Mouse (Mus musculus) intestine, postnatal 0 days (tissue): ENCODE results near the gene Abcc9. TPM values are rescaled to one million over a fixed set of nuclear protein-coding genes. Genes with fewer than 3 reads are reported as not detected.

Experiments used
- ATAC-seq: fragments of 200-750 bp; cut with Nextera tagmentation; 2 replicates; pipeline ENCODE4 v1.8.0; 2017; ENCODE audit warnings: mild to moderate bottlenecking, moderate TSS enrichment, moderate library complexity
- H3K27ac ChIP-seq: fragments of 300-500 bp; sonication (generic); 2 replicates; pipeline ENCODE4 v1.5.1; 2014; ENCODE audit warnings: mild to moderate bottlenecking, low read depth, low read length, moderate library complexity
- H3K27me3 ChIP-seq: fragments of 300-500 bp; sonication (generic); replicated peaks from 2 replicates; pipeline ENCODE4 v1.6.1; 2014; ENCODE audit warnings: low read length, mixed read lengths; ENCODE audit not compliant: control insufficient read depth, insufficient read depth
- H3K36me3 ChIP-seq: fragments of 300-500 bp; sonication (generic); 2 replicates; pipeline ENCODE4 v1.6.1; 2014; ENCODE audit warnings: mild to moderate bottlenecking, moderate library complexity; ENCODE audit not compliant: control insufficient read depth, insufficient read depth
- H3K4me1 ChIP-seq: fragments of 300-500 bp; sonication (generic); replicated peaks from 2 replicates; pipeline ENCODE4 v1.6.1; 2014; ENCODE audit warnings: antibody characterized with exemption, low read length, mixed read lengths; ENCODE audit not compliant: control insufficient read depth, insufficient read depth
- H3K4me2 ChIP-seq: fragments of 300-500 bp; sonication (generic); replicated peaks from 2 replicates; pipeline ENCODE4 v1.6.1; 2014; ENCODE audit warnings: low read depth, mild to moderate bottlenecking, moderate library complexity
- H3K4me3 ChIP-seq: fragments of 300-500 bp; sonication (generic); 2 replicates; pipeline ENCODE4 v1.5.1; 2014; ENCODE audit warnings: low read depth, low read length
- H3K9ac ChIP-seq: fragments of 300-500 bp; sonication (generic); 2 replicates; pipeline ENCODE4 v1.6.1; 2014; ENCODE audit warnings: mild to moderate bottlenecking, low read depth, low read length
- H3K9me3 ChIP-seq: fragments of 300-500 bp; sonication (generic); 2 replicates; pipeline ENCODE4 v1.6.1; 2016; ENCODE audit warnings: mixed run types; ENCODE audit not compliant: control insufficient read depth
- CTCF ChIP-seq: sonication (generic); IDR thresholded peaks from 2 replicates; pipeline ENCODE4 v1.5.1; 2016; ENCODE audit warnings: low read depth, mild to moderate bottlenecking, control low read depth, antibody characterized with exemption, moderate library complexity
- WGBS: fragments of 180-500 bp; shearing (Covaris S2); extraction: QIAGEN DNeasy Blood & Tissue Kit; methylation state at CpG from one replicate; pipeline ENCODE4 v1.1.7; 2014; 5-methylcytosine and 5-hydroxymethylcytosine counted together
- polyA plus RNA-seq: library from polyadenylated mRNA; unstranded; fragments of >200 nt; fragmentation: Nextera tagmentation; extraction: Ambion mirVana; gene quantifications from 2 replicates; pipeline ENCODE4 v1.2.1, GENCODE M21; 2015

Gene Abcc9
- polyA plus RNA-seq, 1 experiment from 2014 or later = 5.0 TPM

- H3K4me1 ChIP-seq = no peaks in the 10 kb centered on the region
- H3K27me3 ChIP-seq = no peaks in the 10 kb centered on the region
- H3K36me3 ChIP-seq = no peaks in the 10 kb centered on the region
- no peak overlapping the region for H3K27ac ChIP-seq
- no peak overlapping the region for H3K4me2 ChIP-seq
- ATAC-seq = no peak
- no peaks in the 10 kb centered on the region for H3K9me3 ChIP-seq
- no peak overlapping the region for H3K9ac ChIP-seq
- WGBS = 69% methylated on average over 4 of the region's 4 CpGs
- no peak overlapping the region for H3K4me3 ChIP-seq
- TF ChIP-seq CTCF = no peak
Measured at GRCm38 (mm10) chr6:142743193-142743592, 41.1 kb upstream of the Abcc9 start.

- no peaks in the 10 kb centered on the region for H3K9me3 ChIP-seq
- ATAC-seq = no peak
- H3K27me3 ChIP-seq = no peaks in the 10 kb centered on the region
- no peaks in the 10 kb centered on the region for H3K36me3 ChIP-seq
- no peak for TF ChIP-seq CTCF
- H3K27ac ChIP-seq = no peak overlapping the region
- H3K4me1 ChIP-seq = no peaks in the 10 kb centered on the region
- H3K4me2 ChIP-seq = no peak overlapping the region
- no peak overlapping the region for H3K4me3 ChIP-seq
- H3K9ac ChIP-seq = no peak overlapping the region
- 83% methylated on average over 6 of the region's 6 CpGs for WGBS
Measured at GRCm38 (mm10) chr6:142741763-142742162, 39.6 kb upstream of the Abcc9 start.

GRCm38 (mm10) chr6:142738637-142739036, 36.5 kb upstream of the Abcc9 start:
- Histone ChIP-seq H3K27ac (no peak overlapping the region), H3K4me3 (no peak overlapping the region), H3K4me2 (no peak overlapping the region), H3K36me3 (no peaks in the 10 kb centered on the region), H3K27me3 (no peaks in the 10 kb centered on the region), H3K4me1 (no peaks in the 10 kb centered on the region), H3K9ac (no peak overlapping the region), H3K9me3 (no peaks in the 10 kb centered on the region)
- 72% methylated on average over 6 of the region's 6 CpGs for WGBS
- no peak for TF ChIP-seq CTCF
- no peak for ATAC-seq

- 75% methylated on average over 2 of the region's 2 CpGs for WGBS
- Histone ChIP-seq H3K27me3 (no peaks in the 10 kb centered on the region), H3K4me1 (no peaks in the 10 kb centered on the region), H3K4me3 (no peak overlapping the region), H3K36me3 (no peaks in the 10 kb centered on the region), H3K9me3 (no peaks in the 10 kb centered on the region), H3K4me2 (no peak overlapping the region), H3K27ac (no peak overlapping the region), H3K9ac (no peak overlapping the region)
- TF ChIP-seq CTCF = no peak
- ATAC-seq = no peak
Measured at GRCm38 (mm10) chr6:142738225-142738624, 36.1 kb upstream of the Abcc9 start.

- Histone ChIP-seq H3K9ac (no peak overlapping the region), H3K4me1 (no peaks in the 10 kb centered on the region), H3K27ac (no peak overlapping the region), H3K27me3 (no peaks in the 10 kb centered on the region), H3K4me2 (no peak overlapping the region), H3K4me3 (no peak overlapping the region), H3K9me3 (no peaks in the 10 kb centered on the region), H3K36me3 (no peaks in the 10 kb centered on the region)
- ATAC-seq = no peak
- WGBS = 43% methylated on average over 8 of the region's 8 CpGs
- peak; percentile 81 for TF ChIP-seq CTCF
Measured at GRCm38 (mm10) chr6:142735302-142736005, 33.3 kb upstream of the Abcc9 start.

- no peak for ATAC-seq
- Histone ChIP-seq H3K4me2 (no peak overlapping the region), H3K4me1 (no peaks in the 10 kb centered on the region), H3K9me3 (no peaks in the 10 kb centered on the region), H3K27ac (no peak overlapping the region), H3K36me3 (no peaks in the 10 kb centered on the region), H3K27me3 (no peaks in the 10 kb centered on the region), H3K4me3 (no peak overlapping the region), H3K9ac (no peak overlapping the region)
- 59% methylated on average over 14 of the region's 14 CpGs for WGBS
- TF ChIP-seq CTCF = no peak
Measured at GRCm38 (mm10) chr6:142732567-142733290, 30.6 kb upstream of the Abcc9 start.
